20 mouse cellular contexts compared by ENCODE assay signal in the genomic region with DNA sequence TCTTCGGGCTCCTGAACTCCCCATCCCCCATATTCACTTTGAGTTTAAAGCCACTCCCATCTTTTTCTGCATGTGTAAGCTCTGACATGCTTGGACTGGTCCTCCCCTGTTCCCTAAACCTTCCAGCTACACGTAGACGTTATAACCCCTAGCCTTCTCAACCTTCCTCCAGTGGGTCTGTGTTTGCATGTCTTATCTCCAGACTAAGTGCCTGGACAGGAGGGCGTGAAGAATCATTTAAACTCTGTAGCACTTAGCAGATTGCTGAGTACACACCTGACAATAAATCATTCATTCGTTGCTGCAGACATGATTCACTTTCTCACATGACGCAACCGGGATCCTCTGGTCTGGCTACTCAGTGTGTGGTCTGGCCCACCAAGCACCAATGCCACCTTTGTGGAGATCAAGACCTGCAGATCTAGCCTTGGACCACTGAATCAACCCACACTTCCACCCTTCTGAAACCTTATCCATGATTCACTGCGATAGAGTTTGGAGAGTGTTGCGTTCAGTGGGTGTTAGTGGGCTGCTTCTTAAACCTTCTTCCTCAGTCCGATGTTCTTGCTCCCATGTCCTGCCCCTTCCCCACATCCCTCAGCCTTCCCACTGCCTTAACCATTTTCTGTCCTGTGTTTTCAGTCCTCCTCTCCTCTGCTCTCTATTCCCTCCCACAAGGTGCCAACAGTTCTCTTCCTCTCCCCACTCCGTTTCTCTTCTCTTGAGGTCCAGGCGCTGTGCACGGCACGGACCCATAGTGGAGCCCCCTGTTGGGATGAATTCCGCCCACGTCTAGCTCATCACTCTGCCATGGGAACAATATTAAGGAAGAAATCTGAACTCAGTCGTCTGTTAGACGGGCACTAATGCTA.
A peak's percentile ranks its signal among the peaks of the same experiment; 100 is the strongest.
DNase-seq lines count a peak whose midpoint lies in the region; ATAC-seq and TF ChIP-seq lines count a peak whose summit lies in the region.
"Had no signal": no experiment of that assay in that cellular context is flagged by ENCODE, and none has a peak within 500 bp of the region (broad histone marks: within the 10 kb centered on the region; RNA-seq: fewer than 3 reads in every experiment).

No protein-coding gene starts in this region.

- H3K27ac ChIP-seq in kidney, postnatal 0 days: no peak overlapping the region
- no peak overlapping the region for H3K27ac ChIP-seq in intestine, embryonic 15.5 days
- H3K27ac ChIP-seq in stomach, postnatal 0 days (replicated peaks): 0 out of 2 replicates have a peak overlapping the region, but pooled peaks have one; percentile 53
- H3K27ac ChIP-seq: forebrain, embryonic 15.5 days; heart, embryonic 15.5 days; hindbrain, embryonic 15.5 days; liver, embryonic 15.5 days had no signal

- no peaks in the 10 kb centered on the region for H3K4me1 ChIP-seq in kidney, postnatal 0 days (replicated peaks; ENCODE audit: insufficient read depth, low read length)
- no peaks in the 10 kb centered on the region; the same call in 1 of the 2 replicates for H3K4me1 ChIP-seq in intestine, embryonic 15.5 days (replicated peaks)
- no peaks in the 10 kb centered on the region for H3K4me1 ChIP-seq in stomach, postnatal 0 days (replicated peaks; ENCODE audit: control insufficient read depth, insufficient read depth)
- H3K4me1 ChIP-seq: heart, embryonic 15.5 days; hindbrain, embryonic 15.5 days; liver, embryonic 15.5 days had no signal

- H3K4me3 ChIP-seq in kidney, postnatal 0 days (replicated peaks; ENCODE audit: low read depth, low read length): no peak overlapping the region
- no peak overlapping the region for H3K4me3 ChIP-seq in intestine, embryonic 15.5 days (replicated peaks)
- no peak overlapping the region for H3K4me3 ChIP-seq in stomach, postnatal 0 days (ENCODE audit: low read depth, low read length)
- H3K4me3 ChIP-seq: forebrain, embryonic 15.5 days; heart, embryonic 15.5 days; hindbrain, embryonic 15.5 days; liver, embryonic 15.5 days had no signal

- no peaks in the 10 kb centered on the region for H3K36me3 ChIP-seq in kidney, postnatal 0 days (ENCODE audit: insufficient read depth, low read length)
- H3K36me3 ChIP-seq in intestine, embryonic 15.5 days: no peaks in the 10 kb centered on the region
- H3K36me3 ChIP-seq in stomach, postnatal 0 days (ENCODE audit: control insufficient read depth, insufficient read depth, low read length): no peaks in the 10 kb centered on the region
- H3K36me3 ChIP-seq: forebrain, embryonic 15.5 days; heart, embryonic 15.5 days; hindbrain, embryonic 15.5 days; liver, embryonic 15.5 days had no signal

- H3K4me2 ChIP-seq in kidney, postnatal 0 days (ENCODE audit: low read length): no peak overlapping the region
- H3K4me2 ChIP-seq in intestine, embryonic 15.5 days (replicated peaks): peak overlapping the region; percentile 39
- H3K4me2 ChIP-seq in stomach, postnatal 0 days (replicated peaks; ENCODE audit: low read depth): peak overlapping the region; percentile 38
- H3K4me2 ChIP-seq: forebrain, embryonic 15.5 days; heart, embryonic 15.5 days; hindbrain, embryonic 15.5 days; liver, embryonic 15.5 days; midbrain, embryonic 11.5 days had no signal

- no peak overlapping the region for H3K9ac ChIP-seq in kidney, postnatal 0 days (ENCODE audit: low read depth, low read length)
- H3K9ac ChIP-seq in intestine, embryonic 15.5 days: no peak overlapping the region
- no peak overlapping the region for H3K9ac ChIP-seq in stomach, postnatal 0 days (ENCODE audit: low read length)
- H3K9ac ChIP-seq: forebrain, embryonic 15.5 days; heart, embryonic 15.5 days; hindbrain, embryonic 15.5 days; liver, embryonic 15.5 days had no signal

- no peak for DNase-seq in kidney, postnatal 0 days (ENCODE audit: low spot score)
- no peak for DNase-seq in kidney, adult 9 months
- peak; percentile 30 to 56 for DNase-seq in urinary bladder, adult 18-20 months (ENCODE audit: low spot score in 2 of 2)
- no peak for DNase-seq in urinary bladder, postnatal 25 days (ENCODE audit: low spot score)
- DNase-seq in stomach, postnatal 0 days (ENCODE audit: low spot score): peak; percentile 63
- DNase-seq in adrenal gland, postnatal 36 days: no peak
- DNase-seq: cerebellum, adult 8-10 months; gastrocnemius, postnatal 14 days; heart, adult 18-20 months; heart, postnatal 4 days; kidney, adult 8-10 months; retina, postnatal 1 day; right cerebral cortex, postnatal 4 days had no signal

- H3K9me3 ChIP-seq in kidney, postnatal 0 days (replicated peaks; ENCODE audit: low read length): no peaks in the 10 kb centered on the region
- no peaks in the 10 kb centered on the region for H3K9me3 ChIP-seq in intestine, embryonic 15.5 days
- H3K9me3 ChIP-seq in stomach, postnatal 0 days (ENCODE audit: control insufficient read depth, low read length): no peaks in the 10 kb centered on the region
- H3K9me3 ChIP-seq: forebrain, embryonic 15.5 days; heart, embryonic 15.5 days; hindbrain, embryonic 15.5 days; liver, embryonic 15.5 days had no signal

- no peak for TF ChIP-seq EP300 in stomach, postnatal 0 days (optimal IDR thresholded peaks at IDR 0.05)

- peak; percentile 23; the same call in 1 of the 2 replicates for TF ChIP-seq CTCF in kidney, postnatal 0 days (IDR thresholded peaks at IDR 0.05; ENCODE audit: low read depth)
- TF ChIP-seq CTCF in stomach, postnatal 0 days (IDR thresholded peaks at IDR 0.05; ENCODE audit: low read depth): peak; percentile 5; the same call in 1 of the 2 replicates

- H3K27me3 ChIP-seq in kidney, postnatal 0 days (ENCODE audit: insufficient read depth, low read length): no peaks in the 10 kb centered on the region
- H3K27me3 ChIP-seq in intestine, embryonic 15.5 days (replicated peaks): no peaks in the 10 kb centered on the region
- no peaks in the 10 kb centered on the region for H3K27me3 ChIP-seq in stomach, postnatal 0 days (ENCODE audit: control insufficient read depth, insufficient read depth, low read length)
- H3K27me3 ChIP-seq: CH12.LX; forebrain, embryonic 15.5 days; heart, embryonic 15.5 days; hindbrain, embryonic 15.5 days; liver, embryonic 15.5 days had no signal

- ATAC-seq in kidney, postnatal 0 days (replicated peaks; ENCODE audit: low FRiP score, low read depth): no peak
- peak; percentile 93 for ATAC-seq in intestine, embryonic 15.5 days
- ATAC-seq in stomach, postnatal 0 days (ENCODE audit: low FRiP score, low TSS enrichment): peak; percentile 98
- ATAC-seq: forebrain, embryonic 15.5 days had no signal

- WGBS in kidney, postnatal 0 days: 47% methylated on average over 18 of the region's 18 CpGs
- WGBS in intestine, embryonic 15.5 days: 51% methylated on average over 18 of the region's 18 CpGs
- 48% methylated on average over 18 of the region's 18 CpGs for WGBS in stomach, postnatal 0 days

Comparison
In these comparisons a context has a peak if more than half of its experiments do, and no peak if none do; other contexts are left out.
1. DNase-seq: peak in urinary bladder, adult 18-20 months (2 of 2) and stomach, postnatal 0 days (single experiment); none in kidney, postnatal 0 days (single experiment), kidney, adult 9 months (single experiment), urinary bladder, postnatal 25 days (single experiment) and adrenal gland, postnatal 36 days (0 of 2).